Mouse (Mus musculus): ENCODE results near the gene Cdkn1a.

The Cdkn1a gene

DNA sequence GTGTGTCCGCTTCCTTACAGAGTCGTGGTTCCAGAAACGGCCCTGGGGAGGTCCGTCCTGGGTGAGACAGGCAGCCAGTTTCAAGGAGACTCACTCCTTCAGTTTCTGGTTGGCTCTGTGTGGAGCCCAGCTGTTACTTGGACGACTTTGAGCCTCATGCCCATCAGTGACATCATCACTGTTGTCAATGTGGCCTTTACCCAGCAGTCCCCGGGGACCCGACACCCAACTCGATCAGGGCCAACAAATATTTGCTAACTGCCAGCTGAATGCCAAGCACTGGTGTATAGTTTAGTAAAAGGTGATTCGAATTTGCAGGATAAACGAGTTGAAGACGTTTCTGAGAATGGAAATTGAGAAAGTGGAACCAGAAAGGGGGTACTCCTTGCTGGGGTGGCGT lies 25.2 kb downstream of the Cdkn1a start:
- DNase-seq (ENCODE audit: low read depth in 2 of 2, low spot score in 2 of 2), result no peak

DNA sequence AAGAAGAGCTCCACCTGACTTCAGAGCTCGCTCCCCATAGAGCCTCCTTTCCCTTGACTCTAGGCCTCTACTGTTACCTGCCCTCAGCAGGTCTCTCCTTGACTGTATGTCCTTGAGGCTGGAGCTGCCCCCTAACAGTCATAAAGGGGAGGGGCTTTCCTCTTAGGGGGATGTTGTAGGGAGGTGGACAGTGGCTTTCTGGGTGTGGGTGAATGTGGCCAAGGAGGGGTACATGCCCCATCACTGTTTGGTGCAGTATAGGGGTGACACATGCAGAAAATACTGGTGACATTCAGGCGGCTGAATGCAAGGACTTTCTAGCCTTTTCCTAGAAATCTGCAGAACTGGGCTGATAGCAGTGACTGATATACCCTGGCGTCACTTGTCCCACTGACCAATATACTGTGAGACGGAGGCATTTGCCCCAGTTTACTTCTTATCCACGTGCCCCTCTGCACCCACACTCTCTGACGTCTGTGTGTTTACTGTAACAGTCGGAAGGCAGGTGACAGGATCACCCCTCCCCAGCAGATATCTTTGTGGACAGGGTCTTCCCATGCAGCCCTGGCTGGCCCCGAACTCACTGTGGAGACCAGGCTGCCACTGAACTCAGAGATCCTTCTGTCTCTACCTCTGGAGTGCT lies 26.4 kb downstream of the Cdkn1a start:
- DNase-seq (ENCODE audit: low read depth in 2 of 2, low spot score in 2 of 2), result no peak

DNA sequence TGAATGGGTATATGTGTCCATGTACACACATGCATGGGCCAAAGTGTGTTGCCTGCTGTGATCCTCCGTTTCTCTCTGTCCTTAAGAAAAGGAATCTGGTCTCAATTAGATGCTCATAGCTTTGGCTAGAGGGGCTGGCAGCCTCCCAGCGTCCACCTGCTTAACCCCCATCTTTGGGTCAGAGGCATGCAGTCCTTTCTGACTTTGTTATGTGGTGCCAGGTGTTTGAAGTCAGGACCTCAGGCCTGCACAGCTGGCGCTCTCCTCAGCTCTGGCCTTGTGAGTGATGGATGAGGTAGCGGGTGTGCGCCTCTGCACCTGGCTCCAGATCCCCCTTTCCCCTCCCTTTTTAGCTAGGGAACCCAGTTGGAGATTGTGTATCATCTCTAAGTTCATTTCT lies 27.3 kb downstream of the Cdkn1a start:
- no peak for DNase-seq (ENCODE audit: low read depth in 2 of 2, low spot score in 2 of 2)

- DNase-seq (ENCODE audit: low read depth in 2 of 2, low spot score in 2 of 2), result no peak
These were observed 29.9 kb downstream of the Cdkn1a start for GRCm38 (mm10) chr17:29120666-29121065.

DNA sequence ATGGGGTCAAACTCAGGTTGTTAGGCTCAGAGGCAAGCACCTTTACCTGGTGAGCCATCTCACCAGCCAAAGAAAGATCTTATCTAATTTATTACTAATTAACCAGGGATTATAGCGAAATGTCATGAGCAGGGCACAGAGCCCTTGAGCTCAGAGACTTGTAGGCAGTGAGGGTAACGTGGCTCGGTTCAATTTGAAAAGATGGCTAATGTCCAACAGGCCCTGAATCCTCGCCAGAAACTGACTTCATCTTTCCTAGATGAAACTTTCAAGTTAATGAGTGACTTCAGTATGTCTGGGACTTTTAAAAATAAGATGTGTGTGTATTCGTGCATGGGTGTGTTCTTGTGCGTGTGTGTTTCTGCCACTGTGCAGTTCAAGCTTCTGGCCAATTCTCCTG lies 32.0 kb downstream of the Cdkn1a start:
- no peak for DNase-seq (ENCODE audit: low read depth in 2 of 2, low spot score in 2 of 2)

GRCm38 (mm10) chr17:29123578-29124174 lies 32.9 kb downstream of the Cdkn1a start:
- no peak for DNase-seq (ENCODE audit: low read depth in 2 of 2, low spot score in 2 of 2)

DNA sequence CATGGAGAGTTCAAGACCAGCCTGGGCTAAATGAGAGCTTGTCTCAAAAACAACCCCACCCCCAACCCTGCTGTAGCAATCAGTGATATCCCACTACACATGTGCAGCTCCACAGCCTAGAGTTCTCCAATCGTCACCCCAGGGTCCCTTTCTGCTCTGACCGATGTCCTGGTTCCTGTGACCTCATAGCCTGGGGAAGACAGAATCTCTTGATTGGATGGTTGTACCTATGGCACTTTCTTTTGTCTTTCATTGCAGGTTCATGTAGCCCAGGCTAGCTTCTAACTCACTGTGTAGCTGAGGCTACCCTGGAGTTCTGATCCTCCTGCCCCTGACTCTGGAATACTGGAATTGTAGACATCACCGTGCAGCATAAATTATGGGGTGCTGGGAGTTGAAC lies 35.8 kb downstream of the Cdkn1a start:
- no peak for DNase-seq (ENCODE audit: low read depth in 2 of 2, low spot score in 2 of 2)

DNA sequence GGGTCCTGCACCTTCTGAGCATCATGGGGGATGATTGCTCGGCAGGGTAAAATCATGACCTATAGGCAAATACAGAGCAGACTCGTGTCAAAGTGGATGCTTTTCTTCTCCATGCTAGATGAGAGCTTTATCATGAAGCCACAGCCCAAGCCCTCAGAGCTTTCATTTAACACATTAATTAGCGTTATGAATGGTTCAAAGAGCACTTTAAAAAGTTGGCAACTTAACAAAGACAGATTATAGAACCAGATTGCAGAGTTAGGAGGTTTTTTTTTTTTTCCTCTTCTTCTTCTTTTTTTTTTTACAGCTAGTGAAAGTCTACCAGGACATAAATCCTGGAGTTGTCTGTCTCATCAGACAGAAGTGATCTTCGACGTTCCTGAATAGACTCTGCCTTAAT lies 38.6 kb downstream of the Cdkn1a start:
- DNase-seq (ENCODE audit: low read depth in 2 of 2, low spot score in 2 of 2), result no peak

DNA sequence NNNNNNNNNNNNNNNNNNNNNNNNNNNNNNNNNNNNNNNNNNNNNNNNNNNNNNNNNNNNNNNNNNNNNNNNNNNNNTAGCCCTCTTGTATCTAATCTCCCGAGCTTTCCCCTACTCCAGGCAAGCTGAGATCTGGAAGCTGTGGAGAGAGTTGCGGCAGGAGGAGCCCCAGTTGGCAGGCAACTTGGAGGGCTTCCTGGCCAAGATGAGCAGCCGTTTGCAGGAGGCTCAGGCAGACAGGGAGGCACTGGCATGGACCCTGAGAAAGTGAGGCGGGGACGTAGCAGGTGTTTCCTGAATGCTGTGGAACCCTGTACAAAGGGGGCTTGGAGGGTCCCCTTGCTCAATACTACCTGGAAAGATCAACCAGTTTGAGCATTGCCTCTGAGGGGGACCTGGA lies 44.3 kb downstream of the Cdkn1a start:
- no peak for DNase-seq (ENCODE audit: low read depth in 2 of 2, low spot score in 2 of 2)

DNA sequence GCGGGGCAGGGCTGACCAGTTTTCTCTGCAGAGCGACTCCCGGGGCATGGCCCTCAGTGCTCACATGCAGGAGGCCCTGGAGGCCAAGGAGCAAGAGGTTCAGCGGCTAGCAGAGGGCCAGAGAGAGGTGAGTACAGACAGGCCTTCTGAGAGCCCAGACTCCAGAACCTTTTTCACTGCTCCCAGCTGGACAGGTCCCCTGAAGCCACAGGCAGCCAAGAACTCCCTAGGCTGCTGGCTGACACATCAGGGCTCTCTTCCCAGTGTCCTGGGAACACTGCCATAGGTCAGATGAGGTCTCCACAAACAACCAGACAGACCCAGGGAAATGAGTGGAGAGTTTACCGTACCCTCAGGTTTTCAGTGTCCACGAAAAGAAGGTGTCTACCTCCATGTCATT lies 45.5 kb downstream of the Cdkn1a start:
- no peak for DNase-seq (ENCODE audit: low read depth in 2 of 2, low spot score in 2 of 2)

- DNase-seq (ENCODE audit: low read depth in 2 of 2, low spot score in 2 of 2), result no peak
These were observed 47.1 kb downstream of the Cdkn1a start for GRCm38 (mm10) chr17:29137906-29138305.

- no peak for DNase-seq (ENCODE audit: low read depth in 2 of 2, low spot score in 2 of 2)
These were observed 50.8 kb downstream of the Cdkn1a start for GRCm38 (mm10) chr17:29141577-29141976.

- DNase-seq (ENCODE audit: low read depth in 2 of 2, low spot score in 2 of 2), result no peak
These were observed 52.5 kb downstream of the Cdkn1a start for GRCm38 (mm10) chr17:29143266-29143665.

- no peak for DNase-seq (ENCODE audit: low read depth in 2 of 2, low spot score in 2 of 2)
These were observed 54.3 kb downstream of the Cdkn1a start for GRCm38 (mm10) chr17:29145101-29145500.

DNA sequence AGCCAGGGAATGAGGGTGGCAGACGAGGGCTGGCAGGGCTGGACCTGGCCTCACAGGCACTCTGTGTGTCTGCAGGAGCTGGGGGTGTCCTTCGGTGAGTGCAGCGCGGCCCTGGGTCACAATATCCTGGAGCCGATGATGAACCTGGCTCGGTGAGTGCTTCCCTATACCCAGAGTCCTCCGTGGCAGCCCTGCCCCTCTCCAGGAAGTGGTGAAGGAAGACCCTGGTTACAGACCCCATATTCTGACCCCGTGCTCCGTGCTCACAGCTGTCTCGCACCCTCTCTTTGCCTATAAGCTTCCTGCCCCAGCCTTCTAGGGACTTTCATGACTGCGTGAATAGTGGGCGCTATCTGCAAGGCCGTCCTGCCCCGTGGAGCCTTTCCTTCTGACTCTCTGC lies 56.5 kb downstream of the Cdkn1a start:
- DNase-seq (ENCODE audit: low read depth in 2 of 2, low spot score in 2 of 2), result no peak

- no peak for DNase-seq (ENCODE audit: low read depth in 2 of 2, low spot score in 2 of 2)
These were observed 57.0 kb downstream of the Cdkn1a start for GRCm38 (mm10) chr17:29147773-29148172.

DNA sequence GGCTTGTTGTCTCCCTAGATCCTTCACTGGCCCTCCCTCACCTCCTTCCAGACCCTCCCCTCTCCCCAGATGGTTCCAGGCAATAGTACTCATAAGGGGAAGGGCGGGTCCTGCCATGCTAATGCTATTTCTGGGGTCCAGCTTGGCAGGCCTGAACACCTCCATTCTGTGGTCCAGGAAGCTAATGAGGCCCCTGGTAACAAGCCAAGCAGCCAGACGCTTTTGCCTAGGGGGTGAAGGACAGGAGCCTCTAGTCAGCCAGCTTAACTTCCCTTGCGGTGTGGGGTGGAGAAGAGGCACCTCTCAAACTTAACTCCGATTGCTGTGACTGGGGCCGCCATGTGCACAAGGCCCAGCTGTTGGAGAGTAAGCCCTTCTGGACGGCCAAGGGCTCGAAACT lies 59.0 kb downstream of the Cdkn1a start:
- DNase-seq (ENCODE audit: low read depth in 2 of 2, low spot score in 2 of 2), result no peak
